Mouse (Mus musculus) gastrocnemius, adult 2 months (tissue): ENCODE measurements around the gene Lrrn2. TPM values are rescaled to one million over a fixed set of nuclear protein-coding genes. Genes with fewer than 3 reads are reported as not detected.

Experiments used
- DNase-seq: peaks from one replicate; pipeline ENCODE4 v3.0.0; 2022
- H3K27ac ChIP-seq: fragments of 200-600 bp; 2 replicates; pipeline ENCODE4 v1.8.1; 2022; ENCODE audit warnings: mild to moderate bottlenecking
- H3K4me3 ChIP-seq: fragments of 200-600 bp; 2 replicates; pipeline ENCODE4 v1.8.1; 2022; ENCODE audit warnings: mild to moderate bottlenecking, moderate library complexity
- CTCF ChIP-seq: fragments of 200-600 bp; IDR thresholded peaks from 2 replicates; pipeline ENCODE4 v1.8.1; 2022; ENCODE audit warnings: antibody characterized with exemption, mild to moderate bottlenecking, moderate library complexity
- intact Hi-C: fragments of 180-260 bp; cut with DNase I; formaldehyde crosslinking; loops from one replicate; pipeline ENCODE4 v1.15.1; 2025
- total RNA-seq, 2 experiments: library from RNA; stranded (reverse); gene quantifications; 2 replicates each; pipeline ENCODE4 v1.2.3; 2021

The Lrrn2 gene
- total RNA-seq, 2 experiments from 2014 or later = 0.33 to 0.73 TPM

DNA sequence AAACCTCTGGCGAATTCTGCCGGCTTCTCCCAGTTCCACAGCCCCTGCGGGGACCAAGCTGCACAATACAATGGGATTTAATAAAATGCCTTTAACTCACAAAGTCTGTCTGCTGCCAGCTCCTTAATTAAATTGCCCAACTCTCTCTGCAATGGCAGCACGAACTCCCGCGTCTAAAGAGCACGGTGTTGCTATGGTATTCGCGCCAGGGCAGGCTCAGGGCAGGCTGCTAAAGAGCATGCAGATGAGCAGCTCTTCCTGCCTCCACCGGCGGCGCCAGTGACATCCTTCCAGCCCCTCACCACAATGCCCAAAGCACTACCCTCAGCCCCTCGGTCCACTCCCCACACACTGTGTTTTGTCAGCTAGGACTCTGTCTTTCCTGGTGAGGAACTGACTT is 41.0 kb downstream of the Lrrn2 start:
- Histone ChIP-seq H3K4me3 (no peak overlapping the region), H3K27ac (no peak overlapping the region)
- DNase-seq = no peak
- no peak for TF ChIP-seq CTCF
- intact Hi-C loops = no loop called here

DNA sequence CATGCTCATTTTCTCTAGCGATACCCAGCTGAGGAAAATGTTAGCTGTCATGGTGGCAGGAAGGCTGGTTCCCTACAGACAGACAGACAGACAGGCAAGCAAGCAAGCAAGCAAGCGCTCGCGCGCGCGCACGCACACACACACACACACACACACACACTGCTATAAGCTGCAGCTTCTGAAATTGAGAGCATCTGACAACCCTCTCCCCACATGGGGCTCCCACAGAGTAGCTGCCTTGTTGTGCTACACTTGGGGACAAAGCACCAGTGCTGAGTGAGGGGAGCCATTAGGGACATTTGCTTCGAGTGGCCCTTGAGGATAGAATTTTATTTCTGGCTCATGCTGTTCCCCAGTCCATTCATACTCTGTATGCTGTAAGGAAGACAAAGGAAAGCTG is 42.2 kb downstream of the Lrrn2 start:
- intact Hi-C loops = no loop called here
- H3K27ac ChIP-seq = no peak overlapping the region
- H3K4me3 ChIP-seq = no peak overlapping the region
- DNase-seq = no peak
- no peak for TF ChIP-seq CTCF

DNA sequence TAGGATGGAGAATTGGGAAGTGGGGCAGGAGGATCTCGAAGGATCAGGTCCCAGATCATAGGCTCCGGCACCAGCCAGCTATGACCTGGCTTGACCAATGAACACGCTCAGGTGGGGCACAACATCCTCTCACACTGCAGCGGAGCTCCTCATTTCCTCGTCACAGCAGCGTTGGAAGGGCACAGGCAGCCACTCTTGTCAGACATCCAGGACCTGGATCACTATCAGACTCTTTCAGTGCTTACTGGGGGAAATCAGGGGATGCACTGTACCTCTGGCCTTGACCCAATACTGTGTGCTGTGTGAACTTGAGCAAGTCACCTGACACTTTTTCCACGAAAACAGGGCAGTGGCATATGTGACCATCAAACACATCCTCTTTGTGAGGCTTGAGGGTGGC is 45.2 kb downstream of the Lrrn2 start:
- no peak for DNase-seq
- H3K4me3 ChIP-seq = no peak overlapping the region
- no peak for TF ChIP-seq CTCF
- no peak overlapping the region for H3K27ac ChIP-seq
- intact Hi-C loops = no loop called here

DNA sequence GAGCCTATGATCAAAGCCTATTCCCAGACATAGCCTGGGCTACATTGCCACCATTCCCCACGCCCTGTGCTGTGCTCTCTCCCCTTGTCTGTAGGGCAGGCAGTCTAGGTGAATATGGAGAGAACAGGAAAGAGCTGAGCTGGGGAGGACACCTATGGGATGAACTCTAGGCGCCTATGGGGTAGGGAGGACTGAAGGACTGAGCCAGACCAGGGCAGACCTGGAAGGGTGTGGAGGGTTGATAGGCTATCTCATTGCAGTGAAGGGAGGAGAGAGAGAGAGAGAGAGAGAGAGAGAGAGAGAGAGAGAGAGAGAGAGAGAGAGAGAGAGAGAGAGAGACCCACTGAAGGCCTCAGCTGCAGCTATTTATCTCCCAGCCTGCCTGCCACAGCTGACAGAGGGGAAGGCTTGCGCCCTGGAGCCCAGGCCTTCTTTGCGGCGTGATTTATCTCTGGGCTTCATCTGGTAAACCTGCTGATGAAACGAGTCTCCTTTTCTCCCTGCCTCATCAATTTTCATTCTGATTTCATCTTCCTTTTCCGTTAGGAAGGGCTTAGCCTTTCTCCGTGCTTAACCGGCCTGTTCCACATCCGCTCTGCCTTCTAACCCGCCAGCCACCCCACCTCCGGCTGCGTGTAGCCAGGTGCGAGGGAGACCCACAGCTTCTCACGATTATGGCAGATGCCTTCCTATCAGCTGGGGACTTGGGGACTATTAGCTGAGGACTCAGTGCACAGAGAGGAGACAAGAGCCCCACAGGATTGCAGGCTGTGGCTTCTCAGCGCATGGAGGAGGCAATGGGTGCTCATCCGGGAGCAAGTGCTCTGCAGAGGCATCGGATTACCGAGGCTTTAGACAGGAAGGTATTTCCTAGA is 48.2 kb downstream of the Lrrn2 start:
- DNase-seq = no peak
- no peak for TF ChIP-seq CTCF
- intact Hi-C loops = no loop called here

DNA sequence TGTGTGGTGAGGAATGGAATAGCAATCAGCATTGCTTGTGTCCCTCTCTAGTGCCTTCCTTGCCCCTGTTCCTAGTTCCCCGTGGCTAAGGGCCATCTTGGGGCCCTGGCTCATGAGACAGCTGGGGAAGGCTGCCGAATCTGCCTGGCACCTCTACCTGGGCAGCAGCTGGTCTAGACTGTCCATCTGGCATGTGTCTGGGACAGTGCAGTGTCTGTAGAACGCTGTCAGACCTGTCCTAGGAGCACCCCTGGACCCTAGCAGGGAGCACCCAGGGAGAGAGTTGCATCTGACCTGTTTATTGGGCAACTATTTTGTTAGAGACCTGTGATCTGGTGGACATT is 48.8 kb downstream of the Lrrn2 start:
- intact Hi-C loops = no loop called here
- TF ChIP-seq CTCF = no peak
- DNase-seq = no peak
- H3K4me3 ChIP-seq = no peak overlapping the region
- H3K27ac ChIP-seq = no peak overlapping the region

More for the DNA sequence above, 48.2 kb downstream of the Lrrn2 start:
- no peak overlapping the region for H3K27ac ChIP-seq
- no peak overlapping the region for H3K4me3 ChIP-seq

DNA sequence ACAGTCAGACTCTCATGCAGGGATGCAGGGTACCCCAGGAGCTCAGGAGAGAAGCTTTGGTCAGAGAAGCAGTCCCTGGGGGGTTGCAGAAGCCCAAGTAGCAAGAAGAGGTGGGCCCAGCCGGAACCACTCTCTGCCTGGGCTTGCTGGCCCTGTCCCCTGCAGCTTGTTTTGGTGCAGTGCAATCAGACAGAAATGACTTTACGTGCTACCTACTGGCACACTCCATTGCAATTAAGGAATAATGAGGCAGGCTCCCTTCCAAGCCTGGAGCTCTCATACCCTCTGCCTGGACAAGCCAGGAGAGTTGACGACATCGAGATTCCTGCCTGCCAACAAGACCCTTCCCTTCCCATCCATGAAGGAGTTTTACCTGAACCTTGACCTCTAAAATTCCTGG is 50.2 kb downstream of the Lrrn2 start:
- intact Hi-C loops = no loop called here
- DNase-seq = no peak
- no peak overlapping the region for H3K27ac ChIP-seq
- TF ChIP-seq CTCF = no peak
- no peak overlapping the region for H3K4me3 ChIP-seq

DNA sequence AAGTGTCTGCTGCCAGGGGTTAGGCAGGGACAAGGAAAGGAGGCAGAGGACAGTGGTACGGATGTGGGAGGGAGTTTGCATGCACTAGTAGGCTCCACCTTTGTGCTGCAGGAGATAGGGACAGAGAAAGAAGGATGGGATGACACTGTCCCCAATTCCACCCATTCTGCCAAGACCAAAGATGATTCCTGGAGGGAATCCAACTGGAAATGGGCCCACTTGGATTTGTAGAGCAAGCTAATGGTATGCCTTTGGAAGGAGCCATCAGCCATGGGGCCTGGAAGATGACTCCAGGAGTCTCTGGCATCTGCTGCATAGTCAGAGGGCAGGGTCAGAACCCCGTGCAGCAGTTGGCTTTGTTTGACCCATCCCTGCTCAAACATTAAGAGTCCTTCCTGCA is 52.3 kb downstream of the Lrrn2 start:
- no peak for TF ChIP-seq CTCF
- intact Hi-C loops = no loop called here
- H3K4me3 ChIP-seq = no peak overlapping the region
- no peak overlapping the region for H3K27ac ChIP-seq
- DNase-seq = no peak

DNA sequence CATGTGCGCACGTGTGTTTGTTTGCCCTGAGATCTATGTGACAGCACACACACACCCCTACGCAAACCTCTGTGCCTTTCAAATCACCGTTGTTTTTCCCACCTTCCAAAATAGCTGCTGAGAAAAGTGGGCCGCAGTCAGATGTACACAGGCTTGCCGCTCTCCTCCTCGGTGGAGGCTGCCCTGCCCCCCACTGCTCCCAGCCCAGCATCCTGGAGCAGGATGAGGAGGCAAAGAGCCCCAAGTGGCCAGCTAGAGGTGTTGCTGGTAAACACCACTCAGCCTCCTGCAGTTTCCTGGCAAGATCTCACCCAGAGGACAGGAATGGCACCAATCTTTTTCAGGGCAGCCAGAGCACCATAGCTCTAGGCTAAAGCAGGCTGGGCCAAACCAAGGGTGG is 54.8 kb downstream of the Lrrn2 start:
- no peak overlapping the region for H3K4me3 ChIP-seq
- H3K27ac ChIP-seq = no peak overlapping the region
- peak; percentile 32; the same call in 1 of the 2 replicates for TF ChIP-seq CTCF
- intact Hi-C loops = no loop called here
- DNase-seq = peak; percentile 38

DNA sequence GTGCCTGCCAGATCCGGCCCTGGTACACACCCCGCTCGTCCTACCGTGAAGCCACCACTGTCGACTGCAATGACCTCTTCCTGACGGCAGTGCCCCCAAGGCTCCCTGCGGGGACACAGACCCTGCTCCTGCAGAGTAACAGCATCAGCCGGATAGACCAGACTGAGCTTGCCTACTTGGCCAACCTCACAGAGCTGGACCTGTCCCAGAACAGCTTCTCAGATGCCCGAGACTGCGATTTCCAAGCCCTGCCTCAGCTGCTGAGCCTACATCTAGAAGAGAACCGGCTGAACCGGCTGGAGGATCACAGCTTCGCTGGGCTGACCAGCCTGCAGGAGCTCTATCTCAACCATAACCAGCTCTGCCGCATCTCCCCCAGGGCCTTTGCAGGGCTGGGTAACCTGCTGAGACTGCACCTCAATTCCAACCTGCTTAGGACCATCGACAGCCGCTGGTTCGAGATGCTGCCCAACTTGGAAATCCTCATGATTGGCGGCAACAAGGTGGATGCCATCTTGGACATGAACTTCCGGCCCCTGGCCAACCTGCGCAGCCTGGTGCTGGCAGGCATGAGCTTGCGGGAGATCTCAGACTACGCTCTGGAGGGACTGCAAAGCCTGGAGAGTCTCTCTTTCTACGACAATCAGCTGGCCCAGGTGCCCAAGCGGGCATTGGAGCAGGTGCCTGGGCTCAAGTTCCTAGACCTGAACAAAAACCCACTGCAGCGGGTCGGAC is 57.4 kb downstream of the Lrrn2 start:
- intact Hi-C loops = no loop called here
- Histone ChIP-seq H3K4me3 (no peak overlapping the region), H3K27ac (no peak overlapping the region)
- TF ChIP-seq CTCF = no peak
- DNase-seq = peak; percentile 59

DNA sequence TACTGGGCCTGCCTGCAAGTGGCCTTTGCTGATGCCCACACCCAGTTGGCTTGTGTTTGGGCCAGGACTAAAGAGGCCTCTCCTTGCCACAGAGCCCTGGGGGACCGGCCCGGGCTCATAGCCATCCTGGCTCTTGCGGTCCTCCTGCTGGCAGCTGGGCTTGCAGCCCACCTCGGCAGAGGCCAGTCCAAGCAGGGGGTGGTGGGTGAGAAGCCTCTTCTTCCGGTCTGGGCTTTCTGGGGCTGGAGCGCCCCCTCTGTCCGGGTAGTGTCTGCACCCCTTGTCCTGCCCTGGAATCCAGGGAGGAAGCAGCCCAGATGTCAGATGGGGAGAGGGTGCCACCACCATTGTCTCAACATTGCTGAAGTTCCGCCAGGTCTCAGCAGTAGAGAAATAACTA is 58.9 kb downstream of the Lrrn2 start:
- DNase-seq = peak; percentile 27
- H3K27ac ChIP-seq = no peak overlapping the region
- intact Hi-C loops = no loop called here
- H3K4me3 ChIP-seq = no peak overlapping the region
- TF ChIP-seq CTCF = no peak

DNA sequence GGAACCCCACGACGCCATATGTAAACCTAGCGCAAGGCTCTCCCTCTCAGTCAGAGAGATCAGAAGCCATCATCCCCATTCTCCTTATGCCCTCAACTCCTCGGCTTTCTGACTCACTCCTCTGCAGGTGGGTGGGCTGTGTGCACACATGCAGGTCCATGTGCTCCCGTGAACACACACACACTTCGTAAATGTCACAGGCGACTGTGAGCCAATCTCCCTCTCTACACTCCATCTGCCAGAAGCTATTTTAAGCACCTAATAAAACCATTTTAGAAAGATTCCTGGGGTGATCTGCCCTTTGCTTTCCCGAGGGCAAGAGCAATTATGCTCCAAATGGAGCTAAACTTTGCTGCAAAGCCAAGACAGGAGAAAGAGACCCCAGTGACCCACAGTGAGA is 65.8 kb downstream of the Lrrn2 start:
- intact Hi-C loops = no loop called here
- no peak for TF ChIP-seq CTCF
- peak; percentile 31 for DNase-seq

DNA sequence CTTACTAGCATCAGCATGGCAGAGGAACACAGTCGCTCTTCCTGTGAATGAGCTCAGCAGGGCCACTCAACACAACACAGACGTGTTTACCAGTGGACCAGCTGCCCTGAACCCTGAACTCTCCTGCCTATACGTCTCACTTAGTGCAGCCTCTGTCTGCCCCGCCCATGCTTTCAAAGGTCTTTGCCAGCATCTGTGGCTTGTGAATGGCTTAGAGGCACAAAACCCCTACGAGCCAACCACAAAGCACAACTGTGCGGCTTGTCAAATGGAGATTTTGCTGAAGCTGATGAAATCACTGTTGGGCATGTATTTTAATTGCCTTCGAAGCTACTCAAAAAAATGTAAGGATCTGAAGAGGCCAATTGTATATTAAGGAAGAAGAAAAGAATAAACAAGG is 67.7 kb downstream of the Lrrn2 start:
- intact Hi-C loops = no loop called here
- Histone ChIP-seq H3K4me3 (no peak overlapping the region), H3K27ac (no peak overlapping the region)
- no peak for DNase-seq
- TF ChIP-seq CTCF = no peak

More for the DNA sequence above, 65.8 kb downstream of the Lrrn2 start:
- peak overlapping the region; percentile 58; the same call in 1 of the 2 replicates for H3K27ac ChIP-seq
- H3K4me3 ChIP-seq = no peak overlapping the region

DNA sequence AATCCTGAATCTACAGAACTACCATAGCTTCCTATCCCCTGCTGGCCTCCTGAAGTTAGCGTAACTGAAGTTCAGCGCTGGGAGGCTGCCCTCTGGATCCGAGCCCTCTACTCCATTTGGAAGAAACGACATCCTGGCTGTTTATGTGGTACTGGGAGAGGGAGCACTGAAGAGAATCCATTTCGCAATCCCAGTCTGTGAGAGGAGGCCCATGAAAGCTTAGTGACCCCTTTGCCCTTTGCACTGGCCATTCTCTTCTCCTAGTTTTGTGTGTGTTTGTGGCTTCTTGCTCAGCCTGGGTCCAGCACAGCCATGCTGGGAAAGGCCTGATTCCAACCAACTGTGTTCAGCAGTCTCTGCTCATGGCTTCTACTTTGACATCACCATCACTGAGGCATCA is 76.7 kb downstream of the Lrrn2 start:
- intact Hi-C loops = no loop called here
- Histone ChIP-seq H3K27ac (no peak overlapping the region), H3K4me3 (no peak overlapping the region)
- no peak for TF ChIP-seq CTCF
- DNase-seq = no peak
